Mouse (Mus musculus): Measurements from ENCODE around the gene Prep. TPM values are rescaled to one million over a fixed set of nuclear protein-coding genes. Genes with fewer than 3 reads are reported as not detected.
A peak's percentile ranks its signal among the peaks of the same experiment; 100 is the strongest.

Prep gene
- total and polyA plus RNA-seq, 2 experiments from 2014 or later, result 21.3 to 22.0 TPM

DNA sequence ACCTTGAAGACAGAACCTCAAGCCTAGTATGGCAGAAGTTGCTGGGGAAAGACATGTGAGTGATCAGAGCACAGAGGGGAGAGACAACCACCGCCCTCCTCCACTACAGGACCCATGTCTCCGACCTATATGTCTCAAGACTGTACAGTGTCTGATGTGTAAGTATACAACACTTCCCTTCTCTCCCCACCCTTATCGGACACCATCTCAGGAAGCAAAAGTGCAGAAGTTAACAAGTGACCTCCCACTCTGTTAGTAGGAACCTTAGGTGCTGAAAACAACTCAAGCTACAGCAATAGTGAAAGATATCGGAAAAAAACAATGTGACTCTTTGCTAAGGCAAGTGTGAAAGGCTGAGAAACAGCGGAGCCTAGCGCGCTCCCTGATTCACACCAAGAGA is 40.1 kb upstream of the Prep start:
- Histone ChIP-seq H3K4me1 (ENCODE audit: insufficient read depth, low read length) (no peaks in the 10 kb centered on the region), H3K4me3 (ENCODE audit: low read length) (no peak overlapping the region), H3K9me3 (ENCODE audit: low read length) (no peaks in the 10 kb centered on the region), H3K36me3 (ENCODE audit: insufficient read depth, low read length) (no peaks in the 10 kb centered on the region), H3K27ac (no peak overlapping the region), H3K9ac (replicated peaks; ENCODE audit: low read length) (no peak overlapping the region), H3K4me2 (ENCODE audit: low read depth, low read length) (no peak overlapping the region), H3K27me3 (ENCODE audit: insufficient read depth, low read length) (no peaks in the 10 kb centered on the region)
- ATAC-seq (no peak), DNase-seq (ENCODE audit: low spot score) (no peak)
- WGBS, result 94% methylated on average over 7 of the region's 7 CpGs
- TF ChIP-seq CTCF (IDR thresholded peaks at IDR 0.05; ENCODE audit: low read depth), result no peak

DNA sequence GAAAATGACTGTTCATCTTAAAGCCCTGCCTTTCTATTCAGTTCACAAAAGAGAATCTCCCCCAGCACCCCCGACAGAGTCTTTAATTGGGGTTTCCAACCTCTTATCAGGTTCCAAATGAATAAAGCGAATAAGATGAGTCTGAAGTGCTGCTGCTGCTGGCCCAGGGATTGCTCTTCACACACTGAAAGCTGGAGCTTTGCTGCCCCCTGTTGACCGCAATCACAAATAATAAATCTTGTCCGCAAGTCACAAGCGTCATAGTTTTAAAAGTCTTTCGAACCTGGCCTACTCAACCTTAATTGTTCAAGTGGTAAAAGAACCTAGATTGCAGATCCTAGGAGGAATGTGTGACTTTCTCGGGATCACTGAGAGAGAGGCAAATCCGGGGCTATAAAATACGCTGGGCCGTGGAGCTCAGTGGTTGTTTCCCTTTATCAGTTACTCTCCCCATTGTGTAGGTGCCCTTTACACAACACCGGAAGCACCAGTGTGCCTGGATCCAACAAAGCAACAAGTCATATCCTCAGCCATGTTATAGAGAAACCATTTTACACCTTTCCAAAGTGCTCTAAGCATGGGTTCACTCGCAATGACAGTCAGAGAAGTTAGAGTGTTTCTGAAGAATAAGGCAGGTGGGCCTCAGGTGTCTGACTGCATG is 21.6 kb upstream of the Prep start:
- ATAC-seq, result peak; percentile 69

DNA sequence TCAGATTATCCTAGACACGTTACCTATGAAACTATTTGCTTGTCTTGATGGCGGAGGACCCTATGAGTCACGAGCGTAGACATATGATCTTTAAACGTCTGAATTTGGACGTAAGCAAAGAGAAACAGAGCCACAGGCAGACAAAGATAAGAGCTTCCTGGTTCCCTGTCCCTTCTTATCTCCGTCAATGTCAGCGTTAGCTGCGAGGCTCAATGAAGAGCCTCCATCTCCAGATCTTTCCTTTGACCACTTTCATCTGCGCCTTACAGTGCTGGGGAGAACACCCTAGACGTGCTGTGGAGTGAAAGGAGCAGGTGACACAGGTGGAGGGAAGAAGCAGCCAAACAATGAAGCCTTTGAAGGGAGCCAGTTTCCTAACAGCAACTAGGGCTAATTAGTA is 18.8 kb upstream of the Prep start:
- no peak for ATAC-seq
- 77% methylated on average over 11 of the region's 11 CpGs for WGBS
- Histone ChIP-seq H3K4me2 (ENCODE audit: low read depth, low read length) (no peak overlapping the region), H3K36me3 (ENCODE audit: insufficient read depth, low read length) (no peaks in the 10 kb centered on the region), H3K27me3 (ENCODE audit: insufficient read depth, low read length) (no peaks in the 10 kb centered on the region), H3K9me3 (ENCODE audit: low read length) (no peaks in the 10 kb centered on the region), H3K4me3 (ENCODE audit: low read length) (no peak overlapping the region), H3K27ac (no peak overlapping the region), H3K4me1 (ENCODE audit: insufficient read depth, low read length) (no peaks in the 10 kb centered on the region), H3K9ac (replicated peaks; ENCODE audit: low read length) (no peak overlapping the region)
- no peak for DNase-seq (ENCODE audit: low spot score)
- TF ChIP-seq CTCF (IDR thresholded peaks at IDR 0.05; ENCODE audit: low read depth), result no peak

More for the DNA sequence above, 21.6 kb upstream of the Prep start:
- Histone ChIP-seq H3K4me2 (ENCODE audit: low read depth, low read length) (no peak overlapping the region), H3K4me1 (ENCODE audit: insufficient read depth, low read length) (no peaks in the 10 kb centered on the region), H3K9ac (replicated peaks; ENCODE audit: low read length) (no peak overlapping the region), H3K4me3 (ENCODE audit: low read length) (no peak overlapping the region), H3K27ac (no peak overlapping the region), H3K9me3 (ENCODE audit: low read length) (no peaks in the 10 kb centered on the region), H3K36me3 (ENCODE audit: insufficient read depth, low read length) (no peaks in the 10 kb centered on the region), H3K27me3 (ENCODE audit: insufficient read depth, low read length) (no peaks in the 10 kb centered on the region)
- DNase-seq (ENCODE audit: low spot score), result peak; percentile 92
- 29% methylated on average over 12 of the region's 12 CpGs for WGBS
- TF ChIP-seq CTCF (IDR thresholded peaks at IDR 0.05; ENCODE audit: low read depth), result peak; percentile 82

DNA sequence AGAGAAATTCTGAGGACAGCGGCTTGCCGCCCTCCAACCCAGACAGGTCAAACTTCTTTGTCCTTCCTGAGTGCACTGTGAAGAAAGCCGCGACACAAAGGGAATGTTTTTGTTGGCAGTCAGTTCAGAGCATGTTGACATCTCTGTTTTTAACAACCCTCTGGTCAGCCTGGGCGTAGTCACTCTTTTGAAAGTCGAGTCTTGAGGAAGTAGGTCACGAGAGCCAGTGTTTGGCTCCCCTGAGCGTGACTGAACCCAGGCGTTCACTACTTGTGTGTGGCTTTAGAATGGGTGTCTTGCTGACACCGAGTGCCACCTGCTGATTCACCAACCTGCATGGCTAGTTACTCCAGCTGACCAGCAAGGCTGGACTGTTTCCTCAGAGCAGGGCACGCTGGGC is 18.4 kb upstream of the Prep start:
- no peak overlapping the region for H3K9ac ChIP-seq (replicated peaks; ENCODE audit: low read length)
- H3K27me3 ChIP-seq (ENCODE audit: insufficient read depth, low read length), result no peaks in the 10 kb centered on the region
- no peaks in the 10 kb centered on the region for H3K36me3 ChIP-seq (ENCODE audit: insufficient read depth, low read length)
- H3K4me3 ChIP-seq (ENCODE audit: low read length), result no peak overlapping the region
- H3K4me1 ChIP-seq (ENCODE audit: insufficient read depth, low read length), result no peaks in the 10 kb centered on the region
- peak; percentile 5 for DNase-seq (ENCODE audit: low spot score)
- no peak for ATAC-seq
- H3K4me2 ChIP-seq (ENCODE audit: low read depth, low read length), result no peak overlapping the region
- no peak for TF ChIP-seq CTCF (IDR thresholded peaks at IDR 0.05; ENCODE audit: low read depth)
- 27% methylated on average over 11 of the region's 11 CpGs for WGBS
- H3K27ac ChIP-seq, result no peak overlapping the region
- no peaks in the 10 kb centered on the region for H3K9me3 ChIP-seq (ENCODE audit: low read length)

DNA sequence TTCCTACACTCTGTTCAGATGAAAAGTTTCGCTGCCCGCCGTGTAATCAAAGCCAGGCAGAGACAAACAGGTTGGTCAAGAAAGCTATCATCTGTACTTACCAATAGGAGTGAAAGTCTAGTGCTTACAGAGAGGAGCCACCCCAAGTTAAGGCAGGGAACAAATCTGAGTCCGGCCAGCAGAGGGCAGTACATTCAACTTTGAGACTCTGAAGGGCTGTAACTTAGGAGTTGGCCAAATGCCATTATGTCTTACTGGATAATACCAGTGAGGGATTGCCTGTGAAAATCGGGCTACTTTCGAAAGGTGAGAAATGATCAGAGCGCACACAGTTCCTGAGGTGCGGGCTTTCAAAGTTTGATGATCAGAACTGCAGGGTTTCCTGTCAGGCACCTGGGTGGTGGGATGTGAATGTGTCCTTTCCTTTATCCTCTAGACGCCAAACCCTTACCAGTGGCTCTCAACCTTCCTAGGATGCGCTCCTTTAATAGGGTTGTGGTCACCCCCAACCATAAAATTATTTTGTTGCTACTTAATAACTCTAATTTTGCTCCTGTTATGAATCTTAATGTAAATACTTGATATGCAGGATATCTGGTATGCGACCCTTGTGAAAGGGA is 15.8 kb upstream of the Prep start:
- peak; percentile 78 for TF ChIP-seq CTCF (IDR thresholded peaks at IDR 0.05; ENCODE audit: low read depth)
- Histone ChIP-seq H3K9ac (replicated peaks; ENCODE audit: low read length) (no peak overlapping the region), H3K4me2 (ENCODE audit: low read depth, low read length) (no peak overlapping the region), H3K27ac (no peak overlapping the region), H3K36me3 (ENCODE audit: insufficient read depth, low read length) (no peaks in the 10 kb centered on the region), H3K4me1 (ENCODE audit: insufficient read depth, low read length) (no peaks in the 10 kb centered on the region), H3K27me3 (ENCODE audit: insufficient read depth, low read length) (no peaks in the 10 kb centered on the region), H3K9me3 (ENCODE audit: low read length) (no peaks in the 10 kb centered on the region), H3K4me3 (ENCODE audit: low read length) (no peak overlapping the region)
- ATAC-seq (peak; percentile 71; the same call in 1 of the 2 replicates), DNase-seq (ENCODE audit: low spot score) (peak; percentile 92)
- 59% methylated on average over 11 of the region's 11 CpGs for WGBS

DNA sequence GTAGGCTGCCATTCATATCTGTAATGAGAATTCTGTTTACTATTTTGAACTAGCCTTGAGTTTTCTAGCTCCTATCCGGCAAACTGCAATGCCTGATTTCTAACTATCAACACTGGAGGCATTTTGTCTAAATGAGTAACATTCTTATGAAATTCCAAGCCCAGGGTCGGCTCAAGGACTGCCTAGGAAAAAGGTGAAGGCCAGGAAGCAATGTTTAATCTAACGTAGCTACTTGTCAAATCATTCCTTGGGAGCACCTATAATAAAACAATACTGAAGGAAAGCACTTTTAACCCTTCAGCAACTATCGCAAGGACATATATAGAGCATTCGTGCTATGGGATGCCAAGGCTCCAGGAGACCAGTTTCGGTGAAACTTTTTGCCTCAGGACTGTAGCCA is 8.6 kb upstream of the Prep start:
- Histone ChIP-seq H3K4me1 (ENCODE audit: insufficient read depth, low read length) (no peaks in the 10 kb centered on the region), H3K9me3 (ENCODE audit: low read length) (no peaks in the 10 kb centered on the region), H3K36me3 (ENCODE audit: insufficient read depth, low read length) (no peaks in the 10 kb centered on the region), H3K27ac (no peak overlapping the region), H3K4me3 (ENCODE audit: low read length) (no peak overlapping the region), H3K9ac (replicated peaks; ENCODE audit: low read length) (no peak overlapping the region), H3K4me2 (ENCODE audit: low read depth, low read length) (no peak overlapping the region), H3K27me3 (ENCODE audit: insufficient read depth, low read length) (no peaks in the 10 kb centered on the region)
- WGBS, result 93% methylated on average over 6 of the region's 6 CpGs
- ATAC-seq (no peak), DNase-seq (ENCODE audit: low spot score) (no peak)
- TF ChIP-seq CTCF (IDR thresholded peaks at IDR 0.05; ENCODE audit: low read depth), result no peak

DNA sequence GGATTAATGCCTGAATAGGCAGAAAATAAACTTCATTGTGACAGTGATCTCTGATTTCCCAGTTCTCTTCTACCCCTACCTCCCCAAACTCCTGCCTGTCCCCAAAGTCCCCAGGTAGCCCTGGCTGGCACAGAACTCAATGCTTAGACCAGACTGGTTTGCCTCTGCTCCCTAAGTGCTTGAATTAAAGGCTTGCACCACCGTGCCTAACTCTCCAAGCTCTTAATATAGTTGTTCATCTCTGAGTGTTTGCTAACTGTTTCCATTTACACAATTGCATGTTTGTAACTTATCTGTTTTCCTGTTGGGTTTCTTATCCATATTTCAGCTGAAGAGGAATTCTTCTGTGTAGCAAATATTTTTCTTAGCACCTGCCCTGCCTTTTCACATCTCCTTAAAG is 6.2 kb upstream of the Prep start:
- Histone ChIP-seq H3K4me3 (ENCODE audit: low read length) (no peak overlapping the region), H3K4me2 (ENCODE audit: low read depth, low read length) (no peak overlapping the region), H3K27me3 (ENCODE audit: insufficient read depth, low read length) (no peaks in the 10 kb centered on the region), H3K36me3 (ENCODE audit: insufficient read depth, low read length) (no peaks in the 10 kb centered on the region), H3K27ac (no peak overlapping the region), H3K9me3 (ENCODE audit: low read length) (no peaks in the 10 kb centered on the region), H3K9ac (replicated peaks; ENCODE audit: low read length) (no peak overlapping the region), H3K4me1 (ENCODE audit: insufficient read depth, low read length) (no peaks in the 10 kb centered on the region)
- no peak for TF ChIP-seq CTCF (IDR thresholded peaks at IDR 0.05; ENCODE audit: low read depth)
- no peak for DNase-seq (ENCODE audit: low spot score)
- ATAC-seq, result no peak
- 76% methylated on average over 1 of the region's 1 CpGs for WGBS
